Mouse (Mus musculus): ENCODE measurements around the gene Ganab. TPM values are rescaled to one million over a fixed set of nuclear protein-coding genes. Genes with fewer than 3 reads are reported as not detected.

The Ganab gene
- polyA plus RNA-seq, 1 experiment from 2014 or later, result 56.7 TPM

- H3K4me3 ChIP-seq (ENCODE audit: low read length), result peak overlapping the region; percentile 32
- H3K27ac ChIP-seq (ENCODE audit: low read length), result peak overlapping the region; percentile 28
- no peaks in the 10 kb centered on the region for H3K9me3 ChIP-seq (replicated peaks; ENCODE audit: control insufficient read depth, low read length)
- peak overlapping the region; percentile 77 for H3K4me2 ChIP-seq (ENCODE audit: low read depth, low read length)
- WGBS, result 66% methylated on average over 6 of the region's 6 CpGs
- peaks cover 34% of the 10 kb centered on the region for H3K4me1 ChIP-seq (ENCODE audit: control insufficient read depth, insufficient read depth, low read length)
- no peaks in the 10 kb centered on the region for H3K27me3 ChIP-seq (ENCODE audit: control insufficient read depth, insufficient read depth, low read length)
- H3K9ac ChIP-seq (ENCODE audit: low read length), result peak overlapping the region; percentile 44; the same call in 1 of the 2 replicates
- ATAC-seq (replicated peaks; ENCODE audit: extremely low read depth, insufficient read depth, low FRiP score), result no peak
- H3K36me3 ChIP-seq (ENCODE audit: control insufficient read depth, insufficient read depth), result peaks cover 42% of the 10 kb centered on the region
Observed at GRCm38 (mm10) chr19:8945251-8945650, 47.4 kb downstream of the Ganab start.

- Histone ChIP-seq H3K4me1 (ENCODE audit: control insufficient read depth, insufficient read depth, low read length) (peaks cover 26% of the 10 kb centered on the region), H3K27ac (ENCODE audit: low read length) (no peak overlapping the region), H3K4me3 (ENCODE audit: low read length) (no peak overlapping the region), H3K27me3 (ENCODE audit: control insufficient read depth, insufficient read depth, low read length) (no peaks in the 10 kb centered on the region), H3K9ac (ENCODE audit: low read length) (no peak overlapping the region), H3K4me2 (ENCODE audit: low read depth, low read length) (no peak overlapping the region), H3K36me3 (ENCODE audit: control insufficient read depth, insufficient read depth) (peaks cover 57% of the 10 kb centered on the region), H3K9me3 (replicated peaks; ENCODE audit: control insufficient read depth, low read length) (no peaks in the 10 kb centered on the region)
- 76% methylated on average over 7 of the region's 7 CpGs for WGBS
- ATAC-seq (replicated peaks; ENCODE audit: extremely low read depth, insufficient read depth, low FRiP score), result no peak
Observed at GRCm38 (mm10) chr19:8946929-8947328, 49.1 kb downstream of the Ganab start.

GRCm38 (mm10) chr19:8950190-8950589 lies 52.3 kb downstream of the Ganab start:
- no peak for ATAC-seq (replicated peaks; ENCODE audit: extremely low read depth, insufficient read depth, low FRiP score)
- no peak overlapping the region for H3K9ac ChIP-seq (ENCODE audit: low read length)
- no peak overlapping the region for H3K27ac ChIP-seq (ENCODE audit: low read length)
- 93% methylated on average over 5 of the region's 5 CpGs for WGBS
- no peak overlapping the region for H3K4me2 ChIP-seq (ENCODE audit: low read depth, low read length)
- no peak overlapping the region for H3K4me3 ChIP-seq (ENCODE audit: low read length)
- H3K27me3 ChIP-seq (ENCODE audit: control insufficient read depth, insufficient read depth, low read length), result no peaks in the 10 kb centered on the region
- no peaks in the 10 kb centered on the region for H3K9me3 ChIP-seq (replicated peaks; ENCODE audit: control insufficient read depth, low read length)
- H3K4me1 ChIP-seq (ENCODE audit: control insufficient read depth, insufficient read depth, low read length), result peaks cover 20% of the 10 kb centered on the region
- peaks cover 64% of the 10 kb centered on the region for H3K36me3 ChIP-seq (ENCODE audit: control insufficient read depth, insufficient read depth)

GRCm38 (mm10) chr19:8952241-8952640 lies 54.4 kb downstream of the Ganab start:
- H3K4me1 ChIP-seq (ENCODE audit: control insufficient read depth, insufficient read depth, low read length), result peaks cover 16% of the 10 kb centered on the region
- H3K9me3 ChIP-seq (replicated peaks; ENCODE audit: control insufficient read depth, low read length), result no peaks in the 10 kb centered on the region
- no peak overlapping the region; the same call in 1 of the 2 replicates for H3K9ac ChIP-seq (ENCODE audit: low read length)
- H3K4me3 ChIP-seq (ENCODE audit: low read length), result no peak overlapping the region
- WGBS, result 79% methylated on average over 9 of the region's 9 CpGs
- H3K36me3 ChIP-seq (ENCODE audit: control insufficient read depth, insufficient read depth), result peaks cover 52% of the 10 kb centered on the region
- ATAC-seq (replicated peaks; ENCODE audit: extremely low read depth, insufficient read depth, low FRiP score), result no peak
- no peak overlapping the region for H3K4me2 ChIP-seq (ENCODE audit: low read depth, low read length)
- no peak overlapping the region; the same call in 1 of the 2 replicates for H3K27ac ChIP-seq (ENCODE audit: low read length)
- no peaks in the 10 kb centered on the region for H3K27me3 ChIP-seq (ENCODE audit: control insufficient read depth, insufficient read depth, low read length)

GRCm38 (mm10) chr19:8953135-8954039 lies 55.5 kb downstream of the Ganab start, which contains the start of gene Tut1:
Gene Tut1 (plus strand): TSS chr19:8953847.
- Histone ChIP-seq H3K4me3 (ENCODE audit: low read length) (peak within 1 kb of the TSS; percentile 98), H3K27me3 (ENCODE audit: control insufficient read depth, insufficient read depth, low read length) (no peaks in the 10 kb centered on the region), H3K9me3 (replicated peaks; ENCODE audit: control insufficient read depth, low read length) (no peaks in the 10 kb centered on the region), H3K36me3 (ENCODE audit: control insufficient read depth, insufficient read depth) (peaks cover 43% of the 10 kb centered on the region), H3K4me1 (ENCODE audit: control insufficient read depth, insufficient read depth, low read length) (peaks cover 16% of the 10 kb centered on the region), H3K9ac (ENCODE audit: low read length) (peak within 1 kb of the TSS; percentile 91), H3K27ac (ENCODE audit: low read length) (peak within 1 kb of the TSS; percentile 85), H3K4me2 (ENCODE audit: low read depth, low read length) (peak within 1 kb of the TSS; percentile 99)
- 1% methylated on average over 46 of the region's 46 CpGs for WGBS
- peak; percentile 93 for ATAC-seq (replicated peaks; ENCODE audit: extremely low read depth, insufficient read depth, low FRiP score)

- H3K27ac ChIP-seq (ENCODE audit: low read length), result peak overlapping the region; percentile 85
- peak overlapping the region; percentile 99 for H3K4me2 ChIP-seq (ENCODE audit: low read depth, low read length)
- no peaks in the 10 kb centered on the region for H3K27me3 ChIP-seq (ENCODE audit: control insufficient read depth, insufficient read depth, low read length)
- H3K9ac ChIP-seq (ENCODE audit: low read length), result peak overlapping the region; percentile 91
- H3K36me3 ChIP-seq (ENCODE audit: control insufficient read depth, insufficient read depth), result peaks cover 38% of the 10 kb centered on the region
- ATAC-seq (replicated peaks; ENCODE audit: extremely low read depth, insufficient read depth, low FRiP score), result no peak
- peak overlapping the region; percentile 98 for H3K4me3 ChIP-seq (ENCODE audit: low read length)
- H3K9me3 ChIP-seq (replicated peaks; ENCODE audit: control insufficient read depth, low read length), result no peaks in the 10 kb centered on the region
- peaks cover 16% of the 10 kb centered on the region for H3K4me1 ChIP-seq (ENCODE audit: control insufficient read depth, insufficient read depth, low read length)
- WGBS, result 4% methylated on average over 9 of the region's 9 CpGs
Observed at GRCm38 (mm10) chr19:8954171-8954570, 56.3 kb downstream of the Ganab start.

- Histone ChIP-seq H3K9me3 (replicated peaks; ENCODE audit: control insufficient read depth, low read length) (no peaks in the 10 kb centered on the region), H3K27me3 (ENCODE audit: control insufficient read depth, insufficient read depth, low read length) (no peaks in the 10 kb centered on the region), H3K4me2 (ENCODE audit: low read depth, low read length) (no peak overlapping the region), H3K4me1 (ENCODE audit: control insufficient read depth, insufficient read depth, low read length) (peaks cover 11% of the 10 kb centered on the region), H3K9ac (ENCODE audit: low read length) (no peak overlapping the region), H3K4me3 (ENCODE audit: low read length) (no peak overlapping the region), H3K36me3 (ENCODE audit: control insufficient read depth, insufficient read depth) (peaks cover 47% of the 10 kb centered on the region), H3K27ac (ENCODE audit: low read length) (no peak overlapping the region)
- WGBS, result 89% methylated on average over 2 of the region's 2 CpGs
- ATAC-seq (replicated peaks; ENCODE audit: extremely low read depth, insufficient read depth, low FRiP score), result no peak
Observed at GRCm38 (mm10) chr19:8962256-8962655, 64.4 kb downstream of the Ganab start.

GRCm38 (mm10) chr19:8965075-8965474 lies 67.2 kb downstream of the Ganab start:
- Histone ChIP-seq H3K4me3 (ENCODE audit: low read length) (no peak overlapping the region), H3K9ac (ENCODE audit: low read length) (no peak overlapping the region), H3K27ac (ENCODE audit: low read length) (peak overlapping the region; percentile 96; the same call in 1 of the 2 replicates), H3K4me2 (ENCODE audit: low read depth, low read length) (no peak overlapping the region), H3K9me3 (replicated peaks; ENCODE audit: control insufficient read depth, low read length) (no peaks in the 10 kb centered on the region), H3K4me1 (ENCODE audit: control insufficient read depth, insufficient read depth, low read length) (peaks cover 21% of the 10 kb centered on the region), H3K27me3 (ENCODE audit: control insufficient read depth, insufficient read depth, low read length) (no peaks in the 10 kb centered on the region), H3K36me3 (ENCODE audit: control insufficient read depth, insufficient read depth) (peaks cover 49% of the 10 kb centered on the region)
- WGBS, result 89% methylated on average over 11 of the region's 11 CpGs
- no peak for ATAC-seq (replicated peaks; ENCODE audit: extremely low read depth, insufficient read depth, low FRiP score)

- WGBS, result 71% methylated on average over 8 of the region's 8 CpGs
- H3K9me3 ChIP-seq (replicated peaks; ENCODE audit: control insufficient read depth, low read length), result no peaks in the 10 kb centered on the region
- H3K4me3 ChIP-seq (ENCODE audit: low read length), result peak overlapping the region; percentile 74
- H3K4me2 ChIP-seq (ENCODE audit: low read depth, low read length), result peak overlapping the region; percentile 88
- H3K27ac ChIP-seq (ENCODE audit: low read length), result peak overlapping the region; percentile 96
- H3K4me1 ChIP-seq (ENCODE audit: control insufficient read depth, insufficient read depth, low read length), result peaks cover 21% of the 10 kb centered on the region
- H3K27me3 ChIP-seq (ENCODE audit: control insufficient read depth, insufficient read depth, low read length), result no peaks in the 10 kb centered on the region
- H3K9ac ChIP-seq (ENCODE audit: low read length), result peak overlapping the region; percentile 85
- H3K36me3 ChIP-seq (ENCODE audit: control insufficient read depth, insufficient read depth), result peaks cover 52% of the 10 kb centered on the region
- no peak for ATAC-seq (replicated peaks; ENCODE audit: extremely low read depth, insufficient read depth, low FRiP score)
Observed at GRCm38 (mm10) chr19:8965771-8966170, 67.9 kb downstream of the Ganab start.
